Mouse (Mus musculus) liver, adult 2 months (tissue): ENCODE measurements around the gene Gtf3c6. TPM values are rescaled to one million over a fixed set of nuclear protein-coding genes. Genes with fewer than 3 reads are reported as not detected.

Experiments
- DNase-seq: peaks from one replicate; pipeline ENCODE4 v3.0.0-alpha.2; 2011; ENCODE audit warnings: low read depth, low spot score; ENCODE audit errors: extremely low read depth
- H3K27ac ChIP-seq: fragments of 200-500 bp; replicated peaks from 2 replicates; pipeline ENCODE4 v1.5.1; 2012; ENCODE audit warnings: low read depth, mild to moderate bottlenecking, control low read depth, inconsistent platforms, low read length; ENCODE audit not compliant: insufficient read depth
- H3K27me3 ChIP-seq: fragments of 200-500 bp; 2 replicates; pipeline ENCODE4 v1.6.1; 2012; ENCODE audit warnings: mild to moderate bottlenecking, moderate library complexity, low read length, inconsistent platforms; ENCODE audit not compliant: control insufficient read depth, insufficient read depth
- H3K36me3 ChIP-seq: fragments of 200-500 bp; 2 replicates; pipeline ENCODE4 v1.6.1; 2012; ENCODE audit warnings: low read length, inconsistent platforms; ENCODE audit not compliant: control insufficient read depth, insufficient read depth
- H3K4me1 ChIP-seq: fragments of 200-500 bp; 2 replicates; pipeline ENCODE4 v1.6.1; 2011; ENCODE audit warnings: low read length; ENCODE audit not compliant: control insufficient read depth, insufficient read depth
- H3K4me3 ChIP-seq: fragments of 200-500 bp; 2 replicates; pipeline ENCODE4 v1.5.1; 2011; ENCODE audit warnings: low read depth, mild to moderate bottlenecking, control low read depth, low read length, moderate library complexity; ENCODE audit not compliant: insufficient read depth
- H3K79me2 ChIP-seq: fragments of 200-500 bp; 2 replicates; pipeline ENCODE4 v1.6.1; 2012; ENCODE audit warnings: inconsistent platforms, mild to moderate bottlenecking, low read length, moderate library complexity; ENCODE audit not compliant: control insufficient read depth, insufficient read depth
- H3K9ac ChIP-seq: fragments of 200-500 bp; 2 replicates; pipeline ENCODE4 v1.6.1; 2012; ENCODE audit warnings: low read depth, mild to moderate bottlenecking, control low read depth, inconsistent platforms, low read length
- CTCF ChIP-seq: fragments of 200-500 bp; IDR thresholded peaks from 2 replicates; pipeline ENCODE4 v1.5.1; 2011; ENCODE audit warnings: low read depth, low read length, control low read depth
- POLR2A ChIP-seq: fragments of 200-500 bp; IDR thresholded peaks from 2 replicates; pipeline ENCODE4 v1.6.1; 2011; ENCODE audit warnings: low read length, control low read depth; ENCODE audit not compliant: insufficient read depth; ENCODE audit errors: extremely low read depth
- WGBS: fragments of 180-500 bp; shearing (Covaris S2); methylation state at CpG from one replicate; pipeline ENCODE4 v1.1.7; 2018; 5-methylcytosine and 5-hydroxymethylcytosine counted together
- polyA plus RNA-seq: library from polyadenylated mRNA; depleted of rRNA; stranded (reverse); fragments of >200 nt; gene quantifications from 2 replicates; pipeline ENCODE4 v1.2.3, GENCODE M21; 2012
- total RNA-seq: library from RNA; depleted of rRNA; stranded (reverse); fragments of >200 nt; gene quantifications from 2 replicates; pipeline ENCODE4 v1.2.3, GENCODE M21; 2014

The Gtf3c6 gene
- total and polyA plus RNA-seq, 2 experiments: 3.1 to 6.5 TPM

- H3K36me3 ChIP-seq: peaks cover 7% of the 10 kb centered on the region; the same call in 1 of the 2 replicates
- H3K79me2 ChIP-seq: no peaks in the 10 kb centered on the region
- no peak for TF ChIP-seq POLR2A
- TF ChIP-seq CTCF: no peak
- H3K4me3 ChIP-seq: peak overlapping the region; percentile 44
- peak overlapping the region; percentile 41; the same call in 1 of the 2 replicates for H3K9ac ChIP-seq
- H3K27ac ChIP-seq: no peak overlapping the region
- peaks cover 6% of the 10 kb centered on the region for H3K4me1 ChIP-seq
- peak; percentile 76 for DNase-seq
- no peaks in the 10 kb centered on the region for H3K27me3 ChIP-seq
- 2% methylated on average over 5 of the region's 5 CpGs for WGBS
These were observed 1.2 kb downstream of the Gtf3c6 start for GRCm38 (mm10) chr10:40256716-40257115.

- Histone ChIP-seq H3K36me3 (peaks cover 16% of the 10 kb centered on the region; the same call in 1 of the 2 replicates), H3K9ac (no peak overlapping the region), H3K27me3 (no peaks in the 10 kb centered on the region), H3K27ac (no peak overlapping the region), H3K79me2 (no peaks in the 10 kb centered on the region), H3K4me3 (no peak overlapping the region), H3K4me1 (peaks cover 3% of the 10 kb centered on the region; the same call in 1 of the 2 replicates)
- TF ChIP-seq CTCF (no peak), POLR2A (no peak)
- DNase-seq: no peak
- WGBS: 83% methylated on average over 6 of the region's 6 CpGs
These were observed 6.9 kb downstream of the Gtf3c6 start for GRCm38 (mm10) chr10:40250969-40251368.

- 92% methylated on average over 9 of the region's 9 CpGs for WGBS
- Histone ChIP-seq H3K4me1 (peaks cover 3% of the 10 kb centered on the region; the same call in 1 of the 2 replicates), H3K9ac (no peak overlapping the region), H3K27me3 (no peaks in the 10 kb centered on the region), H3K27ac (no peak overlapping the region), H3K4me3 (no peak overlapping the region), H3K36me3 (peaks cover 16% of the 10 kb centered on the region; the same call in 1 of the 2 replicates), H3K79me2 (no peaks in the 10 kb centered on the region)
- no peak for TF ChIP-seq POLR2A
- no peak for TF ChIP-seq CTCF
- DNase-seq: no peak
These were observed 8.3 kb downstream of the Gtf3c6 start for GRCm38 (mm10) chr10:40249625-40250024.

- Histone ChIP-seq H3K4me3 (peak overlapping the region; percentile 75), H3K4me1 (peaks cover 3% of the 10 kb centered on the region; the same call in 1 of the 2 replicates), H3K9ac (no peak overlapping the region), H3K27ac (no peak overlapping the region), H3K27me3 (no peaks in the 10 kb centered on the region), H3K79me2 (no peaks in the 10 kb centered on the region), H3K36me3 (peaks cover 19% of the 10 kb centered on the region)
- DNase-seq: no peak
- WGBS: 27% methylated on average over 11 of the region's 11 CpGs
- no peak for TF ChIP-seq POLR2A
- no peak for TF ChIP-seq CTCF
These were observed 10.7 kb downstream of the Gtf3c6 start for GRCm38 (mm10) chr10:40247166-40247716.

GRCm38 (mm10) chr10:40246374-40247165 is 11.3 kb downstream of the Gtf3c6 start, which contains the start of gene Rpf2:
Rpf2 (minus strand) TSS chr10:40247036.
- under 1% methylated on average over 54 of the region's 54 CpGs for WGBS
- TF ChIP-seq POLR2A (no peak), CTCF (no peak)

More at GRCm38 (mm10) chr10:40246374-40247165, 11.3 kb downstream of the Gtf3c6 start, which contains the start of gene Rpf2:
- Histone ChIP-seq H3K27me3 (no peaks in the 10 kb centered on the region), H3K36me3 (peaks cover 21% of the 10 kb centered on the region), H3K79me2 (no peaks in the 10 kb centered on the region), H3K4me3 (peak within 1 kb of the TSS; percentile 75), H3K4me1 (peaks cover 3% of the 10 kb centered on the region; the same call in 1 of the 2 replicates), H3K27ac (0 out of 2 replicates have a peak within 1 kb of the TSS, but pooled peaks have one; percentile 1), H3K9ac (peak within 1 kb of the TSS; percentile 49)
- peak; percentile 80 for DNase-seq
